In the genomic region with DNA sequence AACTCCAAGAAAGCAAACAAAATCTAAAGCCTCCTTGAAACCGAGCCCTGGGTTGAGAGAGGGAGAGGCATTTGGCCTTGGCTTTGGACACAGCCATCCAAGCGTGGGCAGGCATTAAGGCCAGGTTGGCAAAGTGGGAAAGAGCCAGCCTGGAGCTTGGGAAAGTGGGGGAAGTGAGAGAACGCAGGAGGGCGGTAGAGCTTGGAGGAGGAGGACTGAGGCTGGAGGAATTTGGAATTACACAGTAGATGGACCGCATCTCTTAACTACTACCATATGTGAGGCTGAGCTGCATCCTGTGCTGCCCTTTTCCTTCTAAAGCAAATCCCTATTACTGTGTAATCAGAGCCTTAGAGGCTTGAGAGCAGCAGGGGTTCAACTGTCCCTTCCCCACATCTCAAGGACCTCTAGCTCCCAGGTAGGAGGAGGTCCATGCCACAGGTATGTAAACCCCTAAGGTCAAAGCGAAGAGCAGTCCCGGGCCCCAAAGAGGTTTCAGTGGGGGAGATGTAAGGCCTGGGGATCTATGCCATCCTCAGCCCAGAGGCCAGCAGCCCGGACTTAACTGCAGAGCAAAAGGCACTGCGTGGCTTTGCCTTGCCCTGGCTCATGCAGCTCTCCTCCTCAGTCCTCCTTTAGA, we compare ENCODE assay signal across 9 mouse cellular contexts. TPM values are rescaled to one million over a fixed set of nuclear protein-coding genes. Genes with fewer than 3 reads are reported as not detected.
DNase-seq lines count a peak whose midpoint lies in the region; ATAC-seq lines count a peak whose summit lies in the region.
"Had no signal": no experiment of that assay in that cellular context is flagged by ENCODE, and none has a peak within 500 bp of the region (broad histone marks: within the 10 kb centered on the region; RNA-seq: fewer than 3 reads in every experiment).

No protein-coding gene starts in this region.

- 28% methylated on average over 9 of the region's 9 CpGs for WGBS in limb, embryonic 11.5 days

- H3K27me3 ChIP-seq in limb, embryonic 11.5 days (ENCODE audit: control insufficient read depth, insufficient read depth, low read length): no peaks in the 10 kb centered on the region

- intact Hi-C loops in left cerebral cortex, postnatal 4 days (cut with DNase I): no loop called here
- intact Hi-C loops in left cerebral cortex, postnatal 14 days (cut with DNase I): no loop called here

- H3K9ac ChIP-seq in limb, embryonic 11.5 days (ENCODE audit: low read length): 0 out of 2 replicates have a peak overlapping the region, but pooled peaks have one; percentile 18

- H3K36me3 ChIP-seq in limb, embryonic 11.5 days (ENCODE audit: control insufficient read depth, insufficient read depth, low read length): no peaks in the 10 kb centered on the region

- H3K27ac ChIP-seq in limb, embryonic 11.5 days (replicated peaks; ENCODE audit: low read depth, low read length): peak overlapping the region; percentile 87

- no peak overlapping the region for H3K4me3 ChIP-seq in limb, embryonic 11.5 days (ENCODE audit: low read depth, low read length)

- peaks cover 19% of the 10 kb centered on the region for H3K4me1 ChIP-seq in limb, embryonic 11.5 days (ENCODE audit: control insufficient read depth, insufficient read depth, low read length)

- peak; percentile 89; the same call in 1 of the 2 replicates for ATAC-seq in limb, embryonic 11.5 days (ENCODE audit: insufficient number of reproducible peaks, low FRiP score, low TSS enrichment, low read depth)

- no peaks in the 10 kb centered on the region for H3K9me3 ChIP-seq in limb, embryonic 11.5 days (ENCODE audit: control insufficient read depth, low read length)

- peak; percentile 34 for DNase-seq in left cerebral cortex, postnatal 4 days
- no peak for DNase-seq in left cerebral cortex, postnatal 14 days (ENCODE audit: low spot score in 2 of 2)
- DNase-seq in cerebellum, adult 8-10 months: peak; percentile 29
- peak; percentile 81 for DNase-seq in forelimb bud, embryonic 11.5 days (ENCODE audit: low read depth, low spot score)
- DNase-seq in limb, embryonic 11.5 days (ENCODE audit: low spot score): peak; percentile 74
- DNase-seq in frontal cortex, adult 2 months (ENCODE audit: extremely low spot score in 1 of 2, low spot score in 1 of 2): no peak
- no peak for DNase-seq in lung, postnatal 36 days
- DNase-seq in B cell, adult 2 months: no peak

- peak overlapping the region; percentile 10; the same call in 1 of the 2 replicates for H3K4me2 ChIP-seq in limb, embryonic 11.5 days (ENCODE audit: low read depth, severe bottlenecking)

RNA-seq across cellular contexts. Expression of a gene that starts 7.6 kb away (rescaled TPM):
- total RNA-seq in left cerebral cortex, postnatal 4 days (2021): 100 to 1,000 TPM; 186 to 191 TPM
- total RNA-seq in left cerebral cortex, postnatal 14 days (2021): 100 to 1,000 TPM; 179 to 188 TPM
- 202 and 212 TPM in 2 replicates for polyA plus RNA-seq in limb, embryonic 11.5 days (2014; fragmentation: Nextera tagmentation; extraction: Ambion mirVana)
- polyA plus RNA-seq in frontal cortex, adult 2 months (2012; rRNA removed): 229 and 243 TPM in 2 replicates

RNA-seq across cellular contexts. Expression of a gene that starts 33.9 kb away (rescaled TPM):
- total RNA-seq in left cerebral cortex, postnatal 4 days (2021): under 1 TPM; 0.14 to 0.20 TPM
- under 1 TPM; 0.17 to 0.22 TPM for total RNA-seq in left cerebral cortex, postnatal 14 days (2021)
- polyA plus RNA-seq in limb, embryonic 11.5 days (2014; fragmentation: Nextera tagmentation; extraction: Ambion mirVana): 3.8 and 5.0 TPM in 2 replicates
- polyA plus RNA-seq in frontal cortex, adult 2 months (2012; rRNA removed): 0.08 TPM in 2 replicates
- total RNA-seq: adrenal gland, adult 18-20 months had no signal

RNA-seq across cellular contexts. Expression of a gene that starts 59.9 kb away (rescaled TPM):
- total RNA-seq in left cerebral cortex, postnatal 4 days (2021): 10 to 100 TPM; 35.1 to 39.3 TPM
- total RNA-seq in left cerebral cortex, postnatal 14 days (2021): 10 to 100 TPM; 41.3 to 43.9 TPM
- polyA plus RNA-seq in limb, embryonic 11.5 days (2014; fragmentation: Nextera tagmentation; extraction: Ambion mirVana): 27.3 and 31.1 TPM in 2 replicates
- 19.1 and 23.5 TPM in 2 replicates for polyA plus RNA-seq in frontal cortex, adult 2 months (2012; rRNA removed)

Comparison
In these comparisons a context has a peak if more than half of its experiments do, and no peak if none do; other contexts are left out.
1. DNase-seq: peak in left cerebral cortex, postnatal 4 days (single experiment), cerebellum, adult 8-10 months (single experiment), forelimb bud, embryonic 11.5 days (single experiment) and limb, embryonic 11.5 days (single experiment); none in left cerebral cortex, postnatal 14 days (0 of 2), frontal cortex, adult 2 months (0 of 2), lung, postnatal 36 days (single experiment) and B cell, adult 2 months (0 of 2).